Mouse (Mus musculus): ENCODE data around the gene Stam. TPM values are rescaled to one million over a fixed set of nuclear protein-coding genes. Genes with fewer than 3 reads are reported as not detected.
"Not testable (repeated sequence)": the region's sequence is repeated elsewhere in the genome, so short reads cannot be mapped to it uniquely, and the experiment has no call there.

The Stam gene
- 39.2 and 41.4 TPM in 2 replicates for polyA plus RNA-seq (2015; fragmentation: Nextera tagmentation; extraction: Ambion mirVana)

- DNase-seq (ENCODE audit: low spot score) = peak; percentile 89
Observed at GRCm38 (mm10) chr2:14073362-14074220, at the start of gene Stam. Gene Stam (plus strand): TSS chr2:14074098.

DNA sequence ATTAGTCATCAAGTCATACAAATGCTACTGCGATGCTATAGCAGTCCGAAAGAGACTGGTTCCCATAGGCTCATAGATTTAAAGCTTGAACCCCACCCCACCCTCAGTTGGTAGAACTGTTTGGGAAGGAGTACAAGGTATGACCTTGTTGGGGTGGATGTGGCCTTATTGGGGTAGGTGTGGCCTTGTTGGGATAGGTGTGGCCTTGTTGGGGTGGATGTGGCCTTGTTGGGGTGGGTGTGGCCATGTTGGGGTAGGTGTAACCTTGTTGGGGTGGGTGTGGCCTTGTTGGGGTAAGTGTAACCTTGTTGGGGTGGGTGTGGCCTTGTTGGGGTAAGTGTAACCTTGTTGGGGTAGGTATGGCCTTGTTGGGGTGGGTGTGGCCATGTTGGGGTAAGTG, 32.6 kb upstream of the Stam start:
- no peak for DNase-seq (ENCODE audit: low spot score)

- DNase-seq (ENCODE audit: low spot score) = no peak
Observed at GRCm38 (mm10) chr2:14043011-14043410, 30.9 kb upstream of the Stam start.

GRCm38 (mm10) chr2:14043577-14044170, 30.2 kb upstream of the Stam start:
- no peak for DNase-seq (ENCODE audit: low spot score)

- DNase-seq (ENCODE audit: low spot score) = peak; percentile 78
Observed at GRCm38 (mm10) chr2:14048381-14048780, 25.5 kb upstream of the Stam start.

- no peak for DNase-seq (ENCODE audit: low spot score)
Observed at GRCm38 (mm10) chr2:14048808-14049207, 25.1 kb upstream of the Stam start.

DNA sequence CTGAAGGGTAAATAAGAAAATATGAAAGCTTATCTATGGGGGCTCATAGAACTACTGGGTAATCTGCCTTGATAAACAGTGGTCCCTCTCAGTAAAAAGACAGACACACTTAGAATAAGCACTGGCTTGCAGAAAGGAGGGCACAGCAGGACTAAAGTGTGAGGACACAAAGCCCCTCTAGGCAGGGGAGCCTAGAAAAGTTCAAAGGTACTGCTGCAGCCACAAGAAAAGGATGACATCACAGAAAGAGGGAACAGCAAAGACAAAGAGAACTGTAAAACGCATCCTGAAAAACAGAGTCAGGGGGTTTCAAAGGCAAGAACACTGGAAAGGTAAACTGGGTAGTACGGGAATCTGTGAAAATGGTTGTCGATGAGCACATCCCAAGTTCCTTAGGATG, 20.3 kb upstream of the Stam start:
- DNase-seq (ENCODE audit: low spot score) = peak; percentile 59

GRCm38 (mm10) chr2:14054163-14054562, 19.7 kb upstream of the Stam start:
- DNase-seq (ENCODE audit: low spot score) = no peak

DNA sequence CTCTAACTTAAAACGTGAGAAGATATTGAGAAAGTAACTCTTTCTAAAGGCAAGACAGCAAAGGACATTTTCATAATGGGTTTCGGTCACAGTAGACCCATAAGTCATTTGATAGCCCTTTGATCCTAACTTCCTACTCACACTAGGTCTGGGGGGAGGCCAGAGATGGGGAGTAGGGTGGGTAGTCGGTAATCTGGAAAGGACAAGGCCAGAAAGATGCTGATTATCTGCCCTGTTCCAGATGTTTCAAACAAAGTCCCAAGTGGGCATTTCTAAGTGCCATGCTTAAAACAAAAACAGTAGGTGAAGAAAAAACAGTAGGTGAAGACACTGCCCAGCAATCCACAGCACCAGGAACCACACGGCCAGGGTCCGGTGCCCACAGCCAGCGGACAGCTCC, 19.2 kb upstream of the Stam start:
- peak; percentile 7 for DNase-seq (ENCODE audit: low spot score)

DNA sequence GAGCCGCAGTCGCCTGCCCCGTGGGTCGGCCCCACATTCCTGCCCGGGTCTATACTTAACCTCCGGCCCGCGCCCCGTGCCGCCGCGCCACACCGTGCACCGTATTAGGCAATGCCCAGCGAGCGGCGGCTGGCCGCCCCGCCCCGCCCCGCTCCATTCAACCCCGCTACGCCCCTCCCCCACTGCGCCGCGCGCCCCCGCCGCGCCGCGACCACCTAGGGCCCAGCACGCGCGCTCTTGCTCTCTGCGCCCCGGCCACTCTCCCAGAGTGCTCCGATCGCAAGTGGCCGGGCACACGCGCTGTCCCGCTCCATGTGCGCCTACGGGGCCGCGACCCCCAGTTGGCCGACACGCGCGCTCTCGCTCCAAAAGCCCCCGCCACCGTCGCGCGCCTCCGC, 18.7 kb upstream of the Stam start:
- DNase-seq (ENCODE audit: low spot score) = no peak

DNA sequence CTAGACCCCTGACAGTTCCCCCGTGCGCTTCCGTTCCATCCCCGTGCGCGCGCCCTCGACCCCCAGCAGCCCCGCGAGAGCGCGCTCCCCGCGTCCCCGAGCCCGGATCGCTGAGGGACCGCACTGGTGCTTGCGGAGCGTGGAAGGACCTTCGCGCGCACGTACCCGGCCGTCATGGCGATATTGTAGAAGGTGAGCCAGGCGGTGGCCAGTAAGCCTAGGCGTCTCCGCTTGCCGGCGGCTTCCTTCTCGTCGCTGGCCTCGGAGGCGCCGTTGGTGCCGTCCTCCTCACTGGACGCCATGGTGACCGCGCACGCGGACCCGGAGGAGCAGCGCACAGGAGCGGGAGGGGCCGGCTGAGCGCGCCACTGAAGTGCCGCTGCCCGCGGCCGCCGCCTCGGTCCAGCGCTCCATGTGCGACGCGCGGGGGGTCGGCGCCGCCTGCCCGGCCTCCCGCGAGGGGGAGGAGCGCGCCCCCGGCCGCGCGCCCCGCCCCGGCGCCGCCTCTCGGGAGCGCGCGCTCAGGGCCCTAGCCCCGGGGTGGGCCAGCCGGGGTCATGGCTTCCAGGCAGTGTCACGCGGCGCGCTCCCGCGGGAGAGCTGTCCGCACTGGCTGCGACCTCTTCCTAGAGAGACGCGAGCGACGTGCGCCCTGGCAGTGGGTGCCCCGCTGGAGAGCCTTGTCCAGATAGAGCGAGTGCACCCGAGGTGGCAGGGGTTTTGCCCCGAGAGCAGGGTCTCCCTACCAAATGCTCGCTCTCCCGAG, 18.1 kb upstream of the Stam start, which contains the start of gene Hacd1:
Gene Hacd1, minus strand, starts transcription at position 570 of the 766 bp plus-strand sequence.
- DNase-seq (ENCODE audit: low spot score) = peak; percentile 93

GRCm38 (mm10) chr2:14065704-14066650, 7.9 kb upstream of the Stam start:
- no peak for DNase-seq (ENCODE audit: low spot score)

DNA sequence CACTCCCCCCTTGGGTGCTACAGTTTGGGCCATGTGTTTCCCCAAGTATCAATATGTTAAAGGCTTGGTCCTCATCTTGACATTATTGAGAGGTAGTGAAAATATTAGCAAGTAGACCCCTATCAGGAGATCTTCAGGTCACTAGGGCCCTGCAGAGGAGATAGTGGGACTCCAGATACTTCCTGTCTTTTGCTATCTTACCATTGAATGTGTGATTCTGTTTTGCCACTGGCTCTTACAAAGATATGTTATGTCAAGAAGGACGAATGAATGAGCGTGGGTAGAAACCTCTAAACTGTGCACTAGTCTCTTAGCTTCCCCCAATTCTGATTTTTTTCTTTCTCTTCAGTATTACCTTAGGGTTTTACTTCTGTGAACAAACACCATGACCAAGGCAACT, 4.9 kb upstream of the Stam start:
- DNase-seq (ENCODE audit: low spot score) = no peak

DNA sequence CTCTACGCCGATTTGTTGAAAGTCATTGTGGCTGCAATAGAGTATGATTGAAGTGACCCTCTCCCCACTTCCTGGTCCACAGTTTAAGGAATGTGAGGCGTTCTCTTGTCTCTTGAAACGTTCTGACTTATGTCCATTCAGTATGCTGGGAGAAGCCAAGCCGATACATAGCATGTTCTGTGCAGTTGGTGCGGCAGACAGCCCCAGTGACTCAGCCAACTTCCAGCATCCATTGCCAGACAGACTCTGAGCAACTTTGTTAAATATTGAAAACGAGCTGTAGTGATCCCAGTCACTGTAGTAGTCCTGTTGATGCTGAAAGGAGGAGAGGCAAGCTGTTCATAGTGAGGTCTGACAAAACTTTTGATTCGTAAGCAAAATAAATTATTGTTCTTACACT, 3.4 kb upstream of the Stam start:
- DNase-seq (ENCODE audit: low spot score) = no peak

DNA sequence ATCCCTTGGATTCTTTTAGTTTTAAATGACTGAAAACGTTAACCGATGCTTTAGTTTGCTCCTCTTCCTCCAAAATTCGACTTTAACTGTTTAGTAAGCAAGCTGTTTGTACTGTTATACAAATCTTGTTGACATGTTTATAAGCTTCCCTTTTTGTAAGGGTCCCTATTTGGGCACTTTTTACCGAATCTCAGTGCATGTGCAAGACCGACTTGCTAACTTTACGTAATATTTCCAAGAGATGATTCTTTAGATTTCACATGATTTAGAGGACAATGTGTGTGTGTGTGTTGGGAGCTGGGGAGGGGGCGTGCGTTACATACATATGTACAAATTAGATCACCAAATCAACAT, 913 bp upstream of the Stam start:
- DNase-seq (ENCODE audit: low spot score) = no peak

- DNase-seq (ENCODE audit: low spot score) = no peak
Observed at GRCm38 (mm10) chr2:14074221-14074901, 463 bp downstream of the Stam start.

GRCm38 (mm10) chr2:14078527-14078926, 4.6 kb downstream of the Stam start:
- not testable (repeated sequence) for DNase-seq (ENCODE audit: low spot score)

- no peak for DNase-seq (ENCODE audit: low spot score)
Observed at GRCm38 (mm10) chr2:14100533-14100932, 26.6 kb downstream of the Stam start.

- no peak for DNase-seq (ENCODE audit: low spot score)
Observed at GRCm38 (mm10) chr2:14102603-14103002, 28.7 kb downstream of the Stam start.

- DNase-seq (ENCODE audit: low spot score) = no peak
Observed at GRCm38 (mm10) chr2:14103924-14104323, 30.0 kb downstream of the Stam start.
